Mouse (Mus musculus) layer of hippocampus, adult 2 months (tissue): ENCODE measurements around the gene 2310003L06Rik. TPM values are rescaled to one million over a fixed set of nuclear protein-coding genes. Genes with fewer than 3 reads are reported as not detected.

Experiments used
- DNase-seq, 2 experiments: peaks; one replicate each; pipeline ENCODE4 v3.0.0; 2022; ENCODE audit warnings: low spot score in 2 of 2
- H3K27ac ChIP-seq: fragments of 200-600 bp; 2 replicates; pipeline ENCODE4 v1.8.1; 2022
- H3K4me3 ChIP-seq: fragments of 200-600 bp; 2 replicates; pipeline ENCODE4 v1.8.1; 2022; ENCODE audit warnings: mild to moderate bottlenecking
- CTCF ChIP-seq: fragments of 200-600 bp; conservative IDR thresholded peaks from 2 replicates; pipeline ENCODE4 v1.8.1; 2022; ENCODE audit warnings: antibody characterized with exemption, mild to moderate bottlenecking, moderate library complexity
- long read RNA-seq, 2 experiments: library from polyadenylated mRNA; stranded (forward); transcript quantifications; one replicate each; pipeline ENCODE4 v2.0.0; 2021; ENCODE audit warnings: borderline mapping rate in 2 of 2
- total RNA-seq, 2 experiments: library from RNA; stranded (reverse); gene quantifications; 2 replicates each; pipeline ENCODE4 v1.2.3; 2021

The 2310003L06Rik gene
- not detected for total RNA-seq
- long read RNA-seq, experiment 1: 0 reads
- long read RNA-seq, experiment 2: 0 reads

DNA sequence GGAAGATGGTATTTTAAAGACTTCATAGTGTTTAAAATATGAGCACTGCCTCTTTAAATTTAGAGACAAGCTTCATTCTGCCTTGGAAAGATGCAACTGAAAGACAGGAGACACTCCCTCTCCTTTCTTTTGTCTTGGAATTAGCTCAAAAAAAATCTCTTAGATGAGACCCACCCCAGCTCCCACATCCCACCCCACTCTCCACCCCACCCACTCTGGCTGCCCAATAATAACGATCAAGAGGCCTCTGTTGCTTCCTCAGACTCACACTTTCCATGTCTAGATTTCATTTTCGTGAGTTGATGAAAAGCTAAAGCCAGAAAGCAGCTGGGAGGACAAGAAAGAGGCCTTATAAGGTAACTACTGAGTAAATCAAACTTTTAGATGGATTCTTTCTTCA lies at the start of gene 2310003L06Rik, which contains the start of gene Gm28434:
Gene 2310003L06Rik (plus strand): TSS at position 259 of the 400 bp plus-strand sequence.
Gene Gm28434 (plus strand): TSS at position 317 of the 400 bp plus-strand sequence.
- H3K27ac ChIP-seq: no peak within 1 kb of the TSS
- TF ChIP-seq CTCF: no peak
- H3K4me3 ChIP-seq: no peak within 1 kb of the TSS
- no peak for DNase-seq

- no peak within 1 kb of the TSS for H3K27ac ChIP-seq
- DNase-seq: no peak
- TF ChIP-seq CTCF: no peak
- H3K4me3 ChIP-seq: no peak within 1 kb of the TSS
Measured at GRCm38 (mm10) chr5:87925372-87925771, 43.9 kb upstream of the 2310003L06Rik start, which contains the start of gene Csn3. TSS of gene Csn3 (plus strand) at chr5:87925579.

DNA sequence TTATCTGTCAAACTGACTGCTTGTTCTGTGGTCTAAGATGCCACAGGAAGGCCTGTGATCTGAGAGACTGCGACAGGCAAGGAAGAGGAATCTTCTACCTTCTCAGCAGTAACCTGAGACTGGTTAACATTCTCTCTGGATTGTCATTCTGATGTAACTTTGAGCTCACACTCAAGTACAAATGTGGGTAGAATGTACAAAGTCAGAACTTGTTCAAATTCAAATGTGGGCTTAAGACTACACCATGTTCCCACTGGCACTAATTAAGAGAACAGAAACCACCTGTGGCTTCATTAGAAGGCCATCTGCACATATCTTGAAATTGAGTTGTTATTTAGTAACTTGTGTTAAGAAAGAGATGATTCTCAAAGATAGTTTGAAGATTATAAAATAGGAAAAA lies 37.7 kb upstream of the 2310003L06Rik start:
- Histone ChIP-seq H3K4me3 (no peak overlapping the region), H3K27ac (peak overlapping the region; percentile 18; the same call in 1 of the 2 replicates)
- DNase-seq: peak in 1 of 2 experiments; percentile 2
- TF ChIP-seq CTCF: no peak

- peak; percentile 79 for TF ChIP-seq CTCF
- Histone ChIP-seq H3K4me3 (no peak overlapping the region), H3K27ac (peak overlapping the region; percentile 32; the same call in 1 of the 2 replicates)
- DNase-seq: no peak
Measured at GRCm38 (mm10) chr5:87940752-87941151, 28.5 kb upstream of the 2310003L06Rik start.

DNA sequence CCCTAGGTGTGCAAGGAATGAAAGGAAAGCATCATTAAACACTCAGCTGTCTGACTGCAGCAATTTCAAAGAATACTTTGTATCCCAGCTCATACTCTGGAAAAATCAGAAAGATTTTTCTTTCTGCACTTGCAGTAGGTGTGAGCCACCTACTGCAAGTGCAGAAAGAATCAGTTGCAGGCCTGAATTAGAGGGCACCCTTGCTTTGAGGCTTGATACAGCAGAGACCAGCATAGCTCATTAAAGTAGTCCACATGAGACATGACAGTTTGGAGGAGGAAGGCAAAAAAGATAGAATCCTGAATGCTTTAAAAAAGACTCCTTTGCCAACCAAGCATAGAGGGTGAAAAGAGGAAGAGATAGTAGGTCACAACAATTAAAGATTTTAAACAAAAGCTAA lies 26.7 kb upstream of the 2310003L06Rik start:
- DNase-seq: no peak
- no peak overlapping the region for H3K27ac ChIP-seq
- no peak for TF ChIP-seq CTCF
- no peak overlapping the region for H3K4me3 ChIP-seq

DNA sequence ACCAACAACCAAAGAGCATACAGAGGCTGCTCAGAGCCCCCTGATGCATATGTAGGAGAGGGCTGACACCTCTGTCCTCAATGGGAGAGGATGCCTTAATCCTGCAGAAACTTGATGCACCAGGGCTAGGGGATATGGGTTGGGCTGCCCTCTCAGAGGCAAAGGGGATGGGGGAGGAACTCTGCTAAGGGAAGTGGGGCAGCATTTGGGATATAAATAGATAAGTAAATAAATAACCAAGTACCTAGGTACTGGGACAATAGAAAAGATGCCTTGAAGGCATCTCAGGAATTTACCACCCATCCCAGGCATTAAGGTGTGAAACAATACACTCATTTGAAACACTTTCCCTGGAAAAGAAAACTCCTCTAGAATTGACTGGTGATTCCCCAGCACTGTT lies 17.4 kb upstream of the 2310003L06Rik start:
- no peak for DNase-seq

GRCm38 (mm10) chr5:87979139-87979538 lies 9.9 kb downstream of the 2310003L06Rik start, which contains the start of gene Cabs1:
TSS of gene Cabs1 (plus strand) at chr5:87979439.
- no peak within 1 kb of the TSS for H3K27ac ChIP-seq
- TF ChIP-seq CTCF: no peak
- H3K4me3 ChIP-seq: no peak within 1 kb of the TSS
- no peak for DNase-seq

More for the DNA sequence above, 17.4 kb upstream of the 2310003L06Rik start:
- Histone ChIP-seq H3K4me3 (no peak overlapping the region), H3K27ac (no peak overlapping the region)
- TF ChIP-seq CTCF: no peak

DNA sequence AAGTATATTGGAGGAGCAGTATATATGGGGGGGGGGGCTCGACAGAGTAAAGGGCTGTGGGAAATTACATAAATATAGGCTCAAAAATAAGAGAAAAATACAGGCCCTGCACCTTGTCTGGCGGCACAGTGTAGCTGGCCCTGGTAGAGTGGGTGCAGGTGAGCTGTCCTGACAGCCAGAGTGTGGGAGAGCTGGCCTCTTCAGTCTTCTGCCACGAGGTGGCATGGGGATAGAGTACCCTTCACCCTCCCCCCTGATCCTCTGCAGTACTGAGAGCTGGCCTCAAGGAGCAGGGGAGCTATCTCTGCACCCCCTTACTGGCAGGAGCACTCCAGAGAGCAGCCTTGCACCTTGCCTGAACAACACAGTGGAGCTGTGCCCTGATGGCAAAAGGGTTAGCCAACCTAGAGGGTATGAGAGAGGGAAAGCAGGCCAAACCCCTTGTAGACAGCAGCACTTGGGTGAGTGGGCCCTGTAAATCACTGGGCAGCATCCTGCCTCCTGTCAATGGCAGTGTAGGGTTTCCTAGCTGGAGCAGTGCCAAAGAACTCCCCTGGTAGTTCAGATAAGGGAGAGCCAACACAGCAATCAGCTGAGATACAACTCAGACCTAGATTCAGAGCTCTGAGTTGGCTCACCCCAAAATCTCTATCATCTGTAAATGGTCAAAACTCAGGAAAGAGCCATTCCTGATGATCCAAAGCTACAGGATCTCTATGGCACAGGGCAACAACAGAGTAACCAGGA lies 13.4 kb downstream of the 2310003L06Rik start:
- no peak for TF ChIP-seq CTCF
- DNase-seq: no peak
- Histone ChIP-seq H3K4me3 (no peak overlapping the region), H3K27ac (no peak overlapping the region)

GRCm38 (mm10) chr5:88002249-88002648 lies 33.0 kb downstream of the 2310003L06Rik start, which contains the start of gene Smr3a:
TSS of gene Smr3a (plus strand) at chr5:88002549.
- H3K4me3 ChIP-seq: no peak within 1 kb of the TSS
- no peak for TF ChIP-seq CTCF
- H3K27ac ChIP-seq: no peak within 1 kb of the TSS
- no peak for DNase-seq

GRCm38 (mm10) chr5:88005241-88005640 lies 36.0 kb downstream of the 2310003L06Rik start:
- Histone ChIP-seq H3K4me3 (no peak overlapping the region), H3K27ac (no peak overlapping the region)
- no peak for DNase-seq
- TF ChIP-seq CTCF: no peak

Other genes with a start within 250 kb of the 2310003L06Rik start
- gene Csn1s2a, start 194.9 kb upstream of the 2310003L06Rik start, total RNA-seq: not detected
- gene Csn1s2b, start 161.4 kb upstream of the 2310003L06Rik start, total RNA-seq: not detected
- not detected for gene Prr27, start 143.8 kb upstream of the 2310003L06Rik start, total RNA-seq
- gene Odam, start 84.4 kb upstream of the 2310003L06Rik start, total RNA-seq: not detected
- gene Csn3, start 43.9 kb upstream of the 2310003L06Rik start, total RNA-seq: not detected
- not detected for gene Gm28434, start 58 bp downstream of the 2310003L06Rik start, total RNA-seq
- not detected for gene Cabs1, start 10.0 kb downstream of the 2310003L06Rik start, total RNA-seq
- not detected for gene Smr3a, start 33.1 kb downstream of the 2310003L06Rik start, total RNA-seq
- not detected for gene Smr2, start 117.1 kb downstream of the 2310003L06Rik start, total RNA-seq
- not detected for gene Gm11116, start 142.1 kb downstream of the 2310003L06Rik start, total RNA-seq
- gene Gm11115, start 184.6 kb downstream of the 2310003L06Rik start, total RNA-seq: not detected